Mouse (Mus musculus): ENCODE data around the gene Mrpl44.

Mrpl44 gene

GRCm38 (mm10) chr1:79775927-79776458 lies at the start of gene Mrpl44, which contains the start of gene Wdfy1:
Mrpl44 (plus strand) TSS chr1:79776018.
Wdfy1 (minus strand) TSS chr1:79776143.
- in situ Hi-C loops (cut with MboI): no loop called here

GRCm38 (mm10) chr1:79734794-79735193 lies 41.0 kb upstream of the Mrpl44 start:
- in situ Hi-C loops (cut with MboI): no loop called here

- in situ Hi-C loops (cut with MboI): no loop called here
These were observed 39.4 kb upstream of the Mrpl44 start for GRCm38 (mm10) chr1:79736408-79736807.

- in situ Hi-C loops (cut with MboI): no loop called here
These were observed 36.1 kb upstream of the Mrpl44 start for GRCm38 (mm10) chr1:79739726-79740125.

- in situ Hi-C loops (cut with MboI): no loop called here
These were observed 34.8 kb upstream of the Mrpl44 start for GRCm38 (mm10) chr1:79741002-79741401.

GRCm38 (mm10) chr1:79742949-79743348 lies 32.9 kb upstream of the Mrpl44 start:
- in situ Hi-C loops (cut with MboI): no loop called here

- in situ Hi-C loops (cut with MboI): no loop called here
These were observed 32.4 kb upstream of the Mrpl44 start for GRCm38 (mm10) chr1:79743385-79743784.

GRCm38 (mm10) chr1:79746056-79746455 lies 29.8 kb upstream of the Mrpl44 start:
- in situ Hi-C loops (cut with MboI): no loop called here

GRCm38 (mm10) chr1:79751186-79751585 lies 24.6 kb upstream of the Mrpl44 start:
- in situ Hi-C loops (cut with MboI): no loop called here

- in situ Hi-C loops (cut with MboI): no loop called here
These were observed 23.7 kb upstream of the Mrpl44 start for GRCm38 (mm10) chr1:79752015-79752695.

- in situ Hi-C loops (cut with MboI): no loop called here
These were observed 23.0 kb upstream of the Mrpl44 start for GRCm38 (mm10) chr1:79752714-79753340.

GRCm38 (mm10) chr1:79753456-79753855 lies 22.4 kb upstream of the Mrpl44 start:
- in situ Hi-C loops (cut with MboI): no loop called here

- in situ Hi-C loops (cut with MboI): no loop called here
These were observed 20.9 kb upstream of the Mrpl44 start for GRCm38 (mm10) chr1:79754936-79755335.

GRCm38 (mm10) chr1:79755376-79755775 lies 20.4 kb upstream of the Mrpl44 start:
- in situ Hi-C loops (cut with MboI): no loop called here

- in situ Hi-C loops (cut with MboI): no loop called here
These were observed 19.4 kb upstream of the Mrpl44 start for GRCm38 (mm10) chr1:79756417-79756816.

- in situ Hi-C loops (cut with MboI): no loop called here
These were observed 18.7 kb upstream of the Mrpl44 start for GRCm38 (mm10) chr1:79757161-79757560.

- in situ Hi-C loops (cut with MboI): no loop called here
These were observed 18.2 kb upstream of the Mrpl44 start for GRCm38 (mm10) chr1:79757597-79757996.

- in situ Hi-C loops (cut with MboI): no loop called here
These were observed 16.8 kb upstream of the Mrpl44 start for GRCm38 (mm10) chr1:79759006-79759405.

GRCm38 (mm10) chr1:79759436-79759972 lies 16.3 kb upstream of the Mrpl44 start:
- in situ Hi-C loops (cut with MboI): no loop called here

GRCm38 (mm10) chr1:79760656-79761055 lies 15.2 kb upstream of the Mrpl44 start:
- in situ Hi-C loops (cut with MboI): no loop called here

- in situ Hi-C loops (cut with MboI): no loop called here
These were observed 14.5 kb upstream of the Mrpl44 start for GRCm38 (mm10) chr1:79761106-79761916.

GRCm38 (mm10) chr1:79761917-79762271 lies 13.9 kb upstream of the Mrpl44 start:
- in situ Hi-C loops (cut with MboI): no loop called here

Data from mature B cell (primary cell).